Mouse (Mus musculus): ENCODE measurements at regions not wholly inside any gene's neighbourhood (a gene's known extent, or its start where the extent isn't known, plus 50 kb on each side); places are given as distances from the start of the nearest gene placed in this dataset.
A peak's percentile ranks its signal among the peaks of the same experiment; 100 is the strongest.

DNA sequence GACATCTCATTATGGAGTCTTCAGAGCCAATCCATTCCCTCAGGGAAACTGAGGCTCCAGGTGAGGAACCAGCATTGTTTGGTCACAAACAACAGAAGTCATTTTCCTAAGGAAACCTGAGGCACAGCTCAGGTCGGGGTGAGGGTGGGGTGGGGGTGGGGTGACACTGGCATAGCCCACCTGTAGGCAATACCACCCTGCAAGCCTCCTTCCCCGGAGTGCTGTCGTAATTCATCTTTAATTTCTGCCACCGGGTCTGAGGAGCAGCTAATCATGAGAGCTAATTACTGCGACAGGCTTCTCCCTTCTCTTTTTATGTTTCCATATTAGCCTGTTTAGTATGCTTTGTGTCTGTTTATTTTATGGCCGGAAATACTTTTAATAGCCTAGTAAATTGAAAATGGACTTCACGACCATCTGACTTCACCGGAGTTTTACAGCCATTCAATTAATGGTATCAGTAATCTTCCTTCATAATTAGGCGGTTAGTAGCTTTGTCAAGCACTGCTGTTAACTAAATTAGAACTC is 276.3 kb downstream of the Rybp start:
- intact Hi-C loops (cut with DNase I) = no loop called here
- peaks cover 6% of the 10 kb centered on the region; the same call in 1 of the 2 replicates for H3K4me1 ChIP-seq (ENCODE audit: control insufficient read depth, insufficient read depth, low read length)
- H3K27ac ChIP-seq = no peak overlapping the region

DNA sequence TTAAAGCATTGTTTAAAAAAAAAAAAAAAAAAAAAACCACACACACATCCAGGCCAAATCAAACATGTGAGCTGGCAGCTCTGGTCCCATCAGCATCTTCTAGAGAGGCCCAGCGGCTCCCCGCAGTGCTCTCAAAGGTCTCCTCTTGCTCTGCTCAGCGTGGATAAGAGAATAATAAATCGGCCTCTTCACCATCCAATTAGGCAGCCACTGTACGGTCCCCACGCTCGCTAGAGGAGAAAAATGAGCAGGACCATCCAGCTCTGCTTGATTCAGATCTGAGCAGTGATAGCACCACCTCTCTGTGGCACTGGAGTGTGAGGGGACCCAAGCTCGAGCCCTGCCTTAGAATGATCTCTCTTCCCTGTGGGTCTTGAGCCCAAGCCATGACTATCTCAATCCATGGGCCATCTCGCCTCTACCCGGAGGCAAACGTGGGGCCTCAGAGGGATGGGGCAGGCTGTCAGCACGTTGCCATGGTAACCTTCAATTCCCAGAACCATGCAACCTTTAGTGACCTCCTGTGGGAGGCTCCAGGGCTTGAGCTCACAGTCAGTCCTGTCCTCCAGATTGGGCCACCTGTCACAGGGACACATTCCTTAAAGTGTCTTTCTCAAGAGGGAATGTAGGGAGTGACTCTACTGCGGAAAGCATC is 273.6 kb upstream of the Prok2 start:
- H3K36me3 ChIP-seq (ENCODE audit: control insufficient read depth, insufficient read depth, low read length) = no peaks in the 10 kb centered on the region
- H3K4me3 ChIP-seq = no peak overlapping the region
- no peaks in the 10 kb centered on the region; the same call in 1 of the 2 replicates for H3K27me3 ChIP-seq (ENCODE audit: control insufficient read depth, insufficient read depth, low read length)
- TF ChIP-seq POLR2A (IDR thresholded peaks at IDR 0.05; ENCODE audit: insufficient read depth, low read depth, low read length) (no peak), CTCF (IDR thresholded peaks at IDR 0.05) (no peak), EP300 (IDR thresholded peaks at IDR 0.05; ENCODE audit: insufficient read depth, low read depth, low read length) (no peak)
- intact Hi-C loops (cut with DNase I) = no loop called here
- whole genome bisulfite sequencing = 78% methylated on average over 13 of the region's 13 CpGs
- no peaks in the 10 kb centered on the region for H3K4me1 ChIP-seq (ENCODE audit: control insufficient read depth, insufficient read depth, low read length)
- no peak for DNase-seq
- H3K27ac ChIP-seq = no peak overlapping the region
- H3K9ac ChIP-seq (ENCODE audit: low read depth, low read length) = no peak overlapping the region
- H3K79me2 ChIP-seq (replicated peaks; ENCODE audit: control insufficient read depth, insufficient read depth, low read length) = no peaks in the 10 kb centered on the region

More for the DNA sequence above, 276.3 kb downstream of the Rybp start:
- Histone ChIP-seq H3K36me3 (ENCODE audit: control insufficient read depth, insufficient read depth, low read length) (no peaks in the 10 kb centered on the region), H3K79me2 (replicated peaks; ENCODE audit: control insufficient read depth, insufficient read depth, low read length) (no peaks in the 10 kb centered on the region), H3K27me3 (ENCODE audit: control insufficient read depth, insufficient read depth, low read length) (no peaks in the 10 kb centered on the region), H3K9ac (ENCODE audit: low read depth, low read length) (no peak overlapping the region), H3K4me3 (no peak overlapping the region)
- no peak for TF ChIP-seq POLR2A (IDR thresholded peaks at IDR 0.05; ENCODE audit: insufficient read depth, low read depth, low read length)
- TF ChIP-seq CTCF (IDR thresholded peaks at IDR 0.05) = no peak
- TF ChIP-seq EP300 (IDR thresholded peaks at IDR 0.05; ENCODE audit: insufficient read depth, low read depth, low read length) = no peak
- 59% methylated on average over 9 of the region's 9 CpGs for WGBS
- no peak for DNase-seq

DNA sequence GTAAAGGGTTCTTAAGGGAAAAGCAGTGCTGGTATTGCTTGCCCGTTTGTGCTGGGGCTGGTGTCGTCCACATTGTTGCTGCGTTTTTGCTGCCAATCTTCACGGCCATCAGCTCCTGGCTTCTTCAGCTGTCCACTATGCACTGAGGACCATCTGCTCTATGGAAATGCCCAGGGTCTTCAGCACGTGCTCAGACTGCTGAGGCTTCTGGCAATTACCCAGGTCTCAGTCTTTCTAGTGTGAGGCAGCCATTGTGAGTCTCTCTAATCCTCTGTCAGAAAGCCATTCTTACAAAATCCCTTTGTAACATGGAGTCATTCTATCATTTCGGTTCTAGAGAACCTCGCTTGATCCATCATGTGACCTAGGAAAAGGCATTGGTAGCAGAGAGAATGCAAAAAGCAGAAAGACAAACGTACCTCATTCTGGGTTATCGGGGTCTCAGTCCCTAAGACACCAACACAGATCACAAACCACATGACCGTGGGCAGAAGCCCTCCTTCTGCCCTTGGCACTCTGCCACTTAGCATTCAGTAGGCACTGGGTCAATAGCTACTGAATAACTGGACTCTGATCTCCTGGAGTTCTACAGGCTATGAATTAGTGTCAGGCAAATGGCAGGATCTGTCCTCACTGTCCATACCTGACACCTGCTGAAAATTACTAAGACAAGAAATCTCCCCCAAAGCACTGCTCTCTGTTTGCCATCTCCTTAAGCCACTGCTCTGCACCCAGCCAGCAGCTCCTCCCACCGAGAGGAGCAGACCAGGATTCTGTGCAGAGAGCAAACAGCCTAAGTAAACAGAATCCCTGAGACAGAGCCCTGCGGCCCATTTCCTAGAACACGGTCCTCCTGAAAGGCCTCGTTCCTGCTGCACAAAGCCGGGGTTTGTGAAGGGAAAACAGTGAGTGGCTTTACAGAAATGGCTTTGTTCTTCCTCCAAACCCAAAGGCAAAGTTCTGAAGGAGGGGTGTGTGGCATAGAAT is 270.1 kb upstream of the Prok2 start:
- Histone ChIP-seq H3K4me1 (ENCODE audit: control insufficient read depth, insufficient read depth, low read length) (no peaks in the 10 kb centered on the region), H3K27ac (no peak overlapping the region), H3K79me2 (replicated peaks; ENCODE audit: control insufficient read depth, insufficient read depth, low read length) (no peaks in the 10 kb centered on the region), H3K27me3 (ENCODE audit: control insufficient read depth, insufficient read depth, low read length) (no peaks in the 10 kb centered on the region), H3K4me3 (no peak overlapping the region), H3K36me3 (ENCODE audit: control insufficient read depth, insufficient read depth, low read length) (no peaks in the 10 kb centered on the region), H3K9ac (ENCODE audit: low read depth, low read length) (no peak overlapping the region)
- intact Hi-C loops (cut with DNase I) = no loop called here
- DNase-seq = no peak
- TF ChIP-seq EP300 (IDR thresholded peaks at IDR 0.05; ENCODE audit: insufficient read depth, low read depth, low read length) (no peak), CTCF (IDR thresholded peaks at IDR 0.05) (no peak), POLR2A (IDR thresholded peaks at IDR 0.05; ENCODE audit: insufficient read depth, low read depth, low read length) (no peak)
- 75% methylated on average over 15 of the region's 15 CpGs for whole genome bisulfite sequencing

DNA sequence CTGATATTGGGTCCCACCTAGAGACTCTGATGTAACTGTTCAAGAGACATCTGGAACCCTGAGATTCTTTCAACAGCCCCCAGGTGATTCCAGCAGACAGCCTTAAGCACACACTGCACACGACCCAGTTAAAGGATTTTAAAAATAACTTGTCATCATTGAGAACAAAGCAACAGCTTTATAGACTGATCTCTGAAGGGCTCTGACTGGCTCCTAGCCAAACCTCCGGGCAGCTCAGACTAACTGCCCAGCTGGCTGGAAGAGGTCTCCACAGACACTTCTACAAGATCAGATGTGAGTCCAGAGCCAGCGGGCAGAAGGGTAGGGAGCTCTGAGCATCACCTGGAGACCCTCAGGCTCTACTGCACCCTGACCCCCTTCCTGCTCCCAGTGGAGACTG is 267.8 kb upstream of the Prok2 start:
- no peak for TF ChIP-seq POLR2A (IDR thresholded peaks at IDR 0.05; ENCODE audit: insufficient read depth, low read depth, low read length)
- TF ChIP-seq EP300 (IDR thresholded peaks at IDR 0.05; ENCODE audit: insufficient read depth, low read depth, low read length) = no peak
- no peak for TF ChIP-seq CTCF (IDR thresholded peaks at IDR 0.05)
- Histone ChIP-seq H3K79me2 (replicated peaks; ENCODE audit: control insufficient read depth, insufficient read depth, low read length) (no peaks in the 10 kb centered on the region), H3K27me3 (ENCODE audit: control insufficient read depth, insufficient read depth, low read length) (no peaks in the 10 kb centered on the region), H3K4me1 (ENCODE audit: control insufficient read depth, insufficient read depth, low read length) (0 out of 2 replicates have a peak, but pooled peaks cover 1% of the 10 kb centered on the region), H3K27ac (no peak overlapping the region), H3K4me3 (no peak overlapping the region), H3K36me3 (ENCODE audit: control insufficient read depth, insufficient read depth, low read length) (no peaks in the 10 kb centered on the region), H3K9ac (ENCODE audit: low read depth, low read length) (no peak overlapping the region)
- no peak for DNase-seq
- intact Hi-C loops (cut with DNase I) = no loop called here
- WGBS = 21% methylated on average over 3 of the region's 3 CpGs

DNA sequence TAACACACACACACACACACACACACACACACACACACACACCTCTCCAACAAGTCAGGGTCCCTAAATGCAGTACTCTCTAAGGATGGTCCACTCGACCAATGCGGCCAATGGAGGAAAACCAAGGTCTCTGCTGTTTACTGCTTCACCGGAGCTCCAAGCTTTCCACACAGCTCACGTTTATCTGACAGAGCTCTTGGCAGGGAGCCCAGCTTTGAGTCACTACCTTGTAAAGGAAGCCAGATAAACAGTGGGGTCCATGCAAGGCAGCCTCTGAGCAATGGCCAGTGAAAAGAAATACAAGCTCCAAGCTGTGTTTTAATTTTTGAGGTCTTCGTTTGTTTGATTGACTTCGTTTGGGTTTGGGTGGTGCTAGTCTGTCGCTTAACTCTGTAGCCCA is 264.9 kb upstream of the Prok2 start:
- intact Hi-C loops (cut with DNase I) = no loop called here
- Histone ChIP-seq H3K27me3 (ENCODE audit: control insufficient read depth, insufficient read depth, low read length) (no peaks in the 10 kb centered on the region), H3K9ac (ENCODE audit: low read depth, low read length) (no peak overlapping the region), H3K36me3 (ENCODE audit: control insufficient read depth, insufficient read depth, low read length) (no peaks in the 10 kb centered on the region), H3K79me2 (replicated peaks; ENCODE audit: control insufficient read depth, insufficient read depth, low read length) (no peaks in the 10 kb centered on the region), H3K4me1 (ENCODE audit: control insufficient read depth, insufficient read depth, low read length) (0 out of 2 replicates have a peak, but pooled peaks cover 1% of the 10 kb centered on the region), H3K27ac (no peak overlapping the region), H3K4me3 (no peak overlapping the region)
- DNase-seq = peak; percentile 71 to 76
- 12% methylated on average over 7 of the region's 7 CpGs for WGBS
- TF ChIP-seq CTCF (IDR thresholded peaks at IDR 0.05) (no peak), POLR2A (IDR thresholded peaks at IDR 0.05; ENCODE audit: insufficient read depth, low read depth, low read length) (no peak), EP300 (IDR thresholded peaks at IDR 0.05; ENCODE audit: insufficient read depth, low read depth, low read length) (no peak)
